Mouse (Mus musculus): Measurements from ENCODE around the gene Atxn7l3.
"Not testable (repeated sequence)": the region's sequence is repeated elsewhere in the genome, so short reads cannot be mapped to it uniquely, and the experiment has no call there.

Atxn7l3 gene

DNA sequence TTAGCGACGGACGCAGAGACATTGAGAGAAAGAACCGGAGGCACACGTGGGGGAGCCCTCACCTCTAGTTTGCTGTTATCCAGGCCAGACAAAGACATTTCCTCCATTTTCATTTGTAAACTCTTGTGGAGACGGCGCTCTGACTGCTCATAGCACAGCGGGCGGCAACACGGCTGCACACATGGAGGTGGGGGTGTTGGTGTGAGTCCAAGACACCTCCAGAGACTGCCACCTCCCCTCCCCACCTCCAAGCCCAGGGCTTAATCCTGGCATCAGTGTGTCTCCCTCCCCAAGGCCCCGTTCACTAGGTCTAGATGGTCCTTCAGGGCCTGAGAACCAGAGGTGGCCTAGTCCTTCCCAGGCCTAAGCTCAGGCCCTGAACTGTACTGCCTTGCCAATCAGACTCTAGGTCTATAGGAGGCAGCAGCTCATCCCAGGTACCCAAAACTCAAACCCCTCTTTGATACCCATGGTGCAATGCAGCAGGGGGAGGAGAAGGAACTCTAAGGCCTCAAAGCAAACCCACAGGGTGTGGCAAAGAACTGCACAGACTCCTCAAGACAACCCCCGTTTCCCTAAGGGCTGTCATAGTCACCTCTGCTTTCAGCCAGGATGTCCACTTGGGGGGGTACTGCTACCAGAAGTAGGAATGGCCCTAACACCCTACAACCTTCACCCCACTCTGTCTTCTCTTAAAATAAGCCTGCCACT is 1.4 kb downstream of the Atxn7l3 start:
- DNase-seq (ENCODE audit: low spot score), result peak; percentile 78

DNA sequence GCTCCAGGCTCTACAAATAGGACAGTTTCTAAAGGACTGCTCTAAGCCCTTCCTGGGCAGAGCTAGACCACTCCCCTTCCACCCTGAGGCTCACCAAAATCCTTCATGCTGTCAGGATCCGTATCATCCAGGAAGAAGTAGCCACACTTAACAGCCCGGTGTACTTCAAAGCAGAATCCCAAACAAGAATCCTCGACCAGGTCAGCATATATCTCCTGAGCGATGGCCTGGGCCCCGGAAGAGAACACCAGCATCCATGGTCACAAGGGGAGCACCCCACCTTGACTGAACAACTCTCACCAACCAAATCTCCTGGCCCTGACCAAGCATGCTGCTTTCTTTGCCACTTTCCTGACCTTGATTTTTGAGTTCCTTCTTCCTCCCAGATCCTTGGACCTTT is 2.0 kb downstream of the Atxn7l3 start:
- DNase-seq (ENCODE audit: low spot score), result no peak

DNA sequence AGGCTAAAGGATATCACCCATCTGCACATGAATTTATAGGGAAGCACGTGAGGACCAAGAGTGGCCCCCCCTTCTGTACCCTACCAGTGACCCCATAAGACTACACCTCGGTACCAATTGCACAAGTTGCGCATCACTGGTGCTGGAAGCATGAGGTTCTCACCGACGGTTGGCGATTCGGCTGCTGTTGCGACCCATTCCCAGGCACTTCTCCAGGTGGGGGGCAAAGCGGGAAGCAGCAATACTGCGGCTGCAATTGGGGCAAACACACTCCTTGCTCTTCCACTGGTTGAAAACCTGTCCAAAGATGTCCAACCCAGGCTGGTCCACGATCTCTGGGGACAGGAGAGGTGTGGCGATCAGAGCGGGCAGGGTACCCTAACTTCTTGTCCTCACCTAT is 2.5 kb downstream of the Atxn7l3 start:
- no peak for DNase-seq (ENCODE audit: low spot score)

DNA sequence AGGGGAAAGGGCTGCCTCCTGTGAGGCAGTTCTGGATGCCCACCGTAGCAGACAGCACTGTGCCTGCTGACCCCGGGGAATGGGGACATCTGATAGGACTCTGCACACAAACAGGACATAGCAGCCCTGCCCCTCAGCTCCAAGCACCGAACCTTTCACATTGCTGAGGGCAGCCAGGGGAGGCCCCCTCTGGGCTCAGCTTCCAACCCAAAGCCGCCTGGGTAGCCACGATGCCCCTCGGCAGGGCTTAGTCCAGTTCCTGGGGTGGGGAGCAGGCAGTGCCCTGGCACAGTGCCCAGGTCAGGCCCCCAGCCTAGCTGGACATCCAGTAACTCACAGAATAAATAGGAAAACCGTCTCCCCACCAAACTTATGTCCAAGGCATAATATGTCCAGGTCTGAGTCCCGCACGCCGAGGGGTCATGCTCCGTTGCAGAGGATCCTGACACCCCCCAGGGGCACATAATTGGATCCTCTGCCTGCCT is 5.3 kb downstream of the Atxn7l3 start:
- no peak for DNase-seq (ENCODE audit: low spot score)

DNA sequence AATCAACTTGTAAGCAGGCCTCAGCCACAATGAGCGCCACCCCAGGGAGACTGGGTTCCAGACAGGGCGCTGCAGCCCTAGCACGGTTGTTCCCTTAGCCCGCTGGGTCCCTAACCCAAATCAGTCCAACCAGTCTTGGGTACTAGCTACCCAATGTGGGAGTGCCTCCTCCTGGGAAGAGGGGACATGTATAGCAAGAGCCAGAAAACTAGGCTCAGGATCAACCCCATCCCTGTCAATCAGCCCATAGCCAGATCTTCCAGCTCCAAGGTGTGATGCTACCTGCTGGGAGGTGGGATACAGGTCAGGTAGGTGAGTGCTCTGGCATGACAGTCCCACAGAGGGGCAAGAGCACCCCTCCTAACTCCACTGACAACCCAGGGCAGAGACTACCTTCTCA is 6.3 kb downstream of the Atxn7l3 start:
- no peak for DNase-seq (ENCODE audit: low spot score)

DNA sequence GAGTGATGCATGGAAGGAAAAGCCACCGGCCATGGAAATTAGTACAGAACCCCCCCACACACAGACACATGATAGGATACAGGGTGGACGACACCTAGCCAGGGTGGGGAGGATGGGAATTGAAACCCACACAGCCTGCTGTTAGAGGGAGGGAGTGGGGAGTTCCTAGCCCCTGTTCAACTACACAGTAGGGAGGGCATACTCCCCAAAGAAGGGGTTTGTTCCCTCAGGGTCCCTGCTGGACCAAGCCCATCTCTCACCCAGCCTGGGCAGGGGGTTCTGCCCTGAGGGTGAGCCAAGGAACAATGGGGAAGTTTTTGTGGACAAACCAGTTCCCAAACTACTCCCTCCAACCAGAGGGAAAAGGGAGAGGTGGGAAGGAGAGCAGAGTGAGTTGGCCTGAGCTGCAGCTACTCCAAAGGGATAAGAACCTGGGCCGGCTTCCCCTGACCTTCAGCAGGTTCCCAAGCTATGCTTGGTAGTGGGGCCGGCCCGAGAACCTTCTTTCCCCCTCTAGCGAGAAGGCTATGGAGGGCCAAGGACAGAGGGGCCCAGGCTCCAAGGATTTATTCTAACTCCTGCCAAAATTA is 6.8 kb downstream of the Atxn7l3 start:
- no peak for DNase-seq (ENCODE audit: low spot score)

DNA sequence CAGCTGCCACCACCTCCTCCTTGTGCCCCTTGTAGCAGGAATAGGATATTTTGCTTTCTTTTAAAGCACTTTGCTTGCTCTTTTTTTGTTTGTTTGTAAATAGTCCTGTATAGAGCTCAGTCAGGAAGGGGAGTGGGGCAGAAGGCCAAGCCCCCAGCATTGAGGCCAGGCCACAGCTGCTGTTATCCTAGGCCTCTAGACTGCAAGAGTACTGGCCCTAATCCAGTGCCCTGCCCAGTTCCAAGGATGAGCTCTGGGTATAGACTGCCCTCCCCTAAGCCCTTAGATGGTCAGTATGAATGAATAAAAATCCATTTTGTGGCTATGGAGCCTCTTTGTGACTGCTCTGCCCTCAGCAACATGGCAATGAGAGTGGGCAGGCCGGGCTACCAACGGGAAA is 7.5 kb downstream of the Atxn7l3 start:
- DNase-seq (ENCODE audit: low spot score), result no peak

DNA sequence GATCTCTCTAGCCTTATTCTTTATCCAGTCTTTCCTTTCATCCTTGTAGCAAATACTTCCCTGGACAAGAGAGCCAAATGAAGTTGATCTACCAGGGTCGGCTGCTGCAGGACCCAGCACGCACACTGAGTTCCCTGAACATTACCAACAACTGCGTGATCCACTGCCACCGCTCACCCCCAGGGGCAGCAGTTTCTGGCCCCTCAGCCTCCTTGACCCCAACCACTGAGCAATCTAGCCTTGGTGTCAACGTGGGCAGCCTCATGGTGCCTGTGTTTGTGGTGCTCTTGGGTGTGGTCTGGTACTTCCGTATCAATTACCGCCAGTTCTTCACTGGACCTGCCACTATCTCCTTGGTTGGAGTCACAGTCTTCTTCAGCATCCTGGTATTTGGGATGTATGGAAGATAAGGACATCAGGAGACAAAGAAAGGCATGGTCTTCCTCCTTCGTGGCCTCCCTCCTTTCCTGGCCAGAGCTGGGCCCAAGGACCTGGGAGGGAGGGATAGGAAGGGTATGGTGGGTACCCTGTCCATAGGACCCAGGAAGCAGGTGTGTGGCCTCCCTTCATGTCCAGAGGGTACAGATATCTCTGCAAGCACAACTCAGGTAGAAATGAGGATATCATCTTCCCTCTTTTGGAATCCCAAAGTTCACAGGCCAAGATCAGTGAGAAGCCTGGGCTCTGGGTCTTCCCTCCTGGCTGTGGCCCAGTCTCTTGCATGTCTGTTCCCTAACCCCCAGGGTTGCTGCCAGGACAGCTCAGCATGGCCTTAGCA is 8.2 kb downstream of the Atxn7l3 start:
- DNase-seq (ENCODE audit: low spot score), result no peak

DNA sequence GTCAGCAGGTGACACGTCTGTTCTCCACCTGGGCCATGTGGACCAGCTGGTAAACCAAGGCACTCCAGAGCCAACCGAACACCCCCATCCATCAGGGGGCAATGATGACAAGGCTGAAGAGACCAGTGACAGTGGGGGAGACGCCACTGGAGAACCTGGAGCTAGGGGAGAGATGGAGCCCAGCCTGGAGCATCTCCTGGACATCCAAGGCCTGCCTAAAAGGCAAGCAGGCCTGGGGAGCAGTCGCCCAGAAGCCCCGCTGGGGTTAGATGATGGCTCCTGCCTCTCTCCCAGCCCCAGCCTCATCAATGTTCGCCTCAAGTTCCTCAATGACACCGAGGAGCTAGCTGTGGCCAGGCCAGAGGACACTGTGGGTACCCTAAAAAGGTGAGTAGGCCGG is 8.9 kb downstream of the Atxn7l3 start:
- DNase-seq (ENCODE audit: low spot score), result no peak

DNA sequence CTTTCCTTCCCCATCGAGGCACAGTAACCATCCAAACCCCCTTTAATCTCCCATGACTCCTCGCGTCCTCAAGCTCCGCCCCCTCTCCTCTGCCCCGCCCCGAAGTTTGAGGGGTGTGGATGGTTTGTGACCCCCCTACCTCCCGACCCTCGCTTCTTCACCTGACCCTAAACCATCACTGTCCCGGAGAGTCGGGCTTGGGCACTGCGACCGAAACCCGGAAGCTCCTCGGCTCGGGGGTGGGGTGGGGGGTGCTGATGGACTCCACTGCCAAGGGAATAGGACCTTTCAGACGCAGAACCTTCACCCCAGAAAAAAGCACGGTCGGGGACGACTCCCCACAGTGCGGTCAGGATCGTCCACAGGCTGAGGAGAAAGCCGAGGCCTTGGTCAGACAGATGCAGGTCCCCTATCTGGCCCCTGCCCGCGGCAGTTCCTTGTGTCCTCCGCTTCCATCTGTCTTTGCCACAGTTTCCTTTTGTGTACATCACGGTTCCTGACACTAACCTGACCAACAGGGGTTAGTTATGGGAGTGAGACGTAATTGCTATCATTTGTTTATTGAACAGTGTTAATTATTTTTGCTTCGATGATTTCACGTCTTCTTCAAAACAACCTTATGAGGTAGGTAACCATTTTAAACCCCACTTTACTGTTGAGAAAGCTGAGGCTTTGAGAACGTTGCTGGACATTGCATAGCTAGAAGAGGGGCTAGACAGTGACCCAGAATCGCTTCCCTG is 11.2 kb downstream of the Atxn7l3 start:
- peak; percentile 17 for DNase-seq (ENCODE audit: low spot score)

DNA sequence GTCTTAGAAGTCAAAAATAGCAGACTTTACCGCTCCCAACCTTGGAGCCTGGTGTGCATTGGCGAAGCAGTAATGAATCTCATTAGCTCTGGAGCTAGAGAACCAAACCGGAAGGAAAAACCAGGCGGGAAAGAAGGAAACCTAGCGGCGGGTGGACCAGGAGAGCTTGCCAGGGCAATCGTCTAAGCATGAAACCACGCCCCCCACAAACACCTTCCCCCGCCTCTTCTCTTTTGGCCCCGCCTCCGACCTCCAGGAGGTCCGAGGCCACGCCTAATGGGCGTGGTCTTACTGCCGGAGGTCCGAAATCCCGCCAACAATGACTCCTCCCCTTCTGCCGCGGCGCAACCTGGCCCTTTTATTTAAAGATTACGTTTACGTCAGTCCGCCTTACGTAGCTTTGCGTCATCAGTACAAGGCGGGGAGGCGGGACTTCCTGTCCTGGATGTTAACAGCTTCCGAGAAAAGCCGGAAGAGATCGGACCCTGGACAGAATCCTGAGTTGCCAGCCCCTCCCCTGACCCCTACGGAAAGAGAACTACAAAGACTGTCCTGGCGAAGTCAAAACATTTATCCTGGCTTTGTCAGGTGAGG is 11.8 kb downstream of the Atxn7l3 start, which contains the start of gene Tmub2:
Gene Tmub2, plus strand, starts transcription at position 431 of the 594 bp plus-strand sequence.
- peak; percentile 96 for DNase-seq (ENCODE audit: low spot score)

DNA sequence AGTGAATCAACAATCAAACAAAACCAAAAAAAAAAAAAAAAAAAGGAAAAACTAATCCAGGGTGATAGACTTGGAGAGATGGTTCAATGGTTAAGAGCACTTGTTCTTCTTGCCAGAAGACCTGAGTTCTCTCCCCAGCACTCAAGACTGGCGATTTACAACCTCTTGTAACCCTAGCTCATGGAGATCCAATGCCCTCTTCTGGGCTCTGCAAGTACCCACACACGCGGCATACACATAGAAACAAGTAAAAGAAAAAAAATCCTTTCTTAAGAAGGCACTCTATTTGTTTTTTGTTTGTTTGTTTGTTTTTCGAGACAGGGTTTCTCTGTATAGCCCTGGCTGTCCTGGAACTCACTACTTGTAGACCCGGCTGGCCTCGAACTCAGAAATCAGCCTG is 12.5 kb downstream of the Atxn7l3 start:
- DNase-seq (ENCODE audit: low spot score), result no peak

DNA sequence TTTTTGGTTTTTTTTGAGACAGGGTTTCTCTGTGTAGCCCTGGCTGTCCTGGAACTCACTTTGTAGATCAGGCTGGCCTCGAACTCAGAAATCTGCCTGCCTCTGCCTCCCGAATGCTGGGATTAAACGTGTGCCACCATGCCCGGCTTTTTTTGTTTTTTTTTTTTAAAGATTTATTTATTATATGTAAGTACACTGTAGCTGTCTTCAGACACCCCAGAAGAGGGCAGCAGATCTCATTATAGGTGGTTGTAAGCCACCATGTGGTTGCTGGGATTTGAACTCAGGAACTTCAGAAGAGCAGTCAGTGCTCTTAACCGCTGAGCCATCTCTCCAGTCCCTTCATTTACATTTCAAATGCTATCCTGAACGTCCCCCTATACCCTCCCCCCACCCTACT is 16.2 kb downstream of the Atxn7l3 start:
- not testable (repeated sequence) for DNase-seq (ENCODE audit: low spot score)

DNA sequence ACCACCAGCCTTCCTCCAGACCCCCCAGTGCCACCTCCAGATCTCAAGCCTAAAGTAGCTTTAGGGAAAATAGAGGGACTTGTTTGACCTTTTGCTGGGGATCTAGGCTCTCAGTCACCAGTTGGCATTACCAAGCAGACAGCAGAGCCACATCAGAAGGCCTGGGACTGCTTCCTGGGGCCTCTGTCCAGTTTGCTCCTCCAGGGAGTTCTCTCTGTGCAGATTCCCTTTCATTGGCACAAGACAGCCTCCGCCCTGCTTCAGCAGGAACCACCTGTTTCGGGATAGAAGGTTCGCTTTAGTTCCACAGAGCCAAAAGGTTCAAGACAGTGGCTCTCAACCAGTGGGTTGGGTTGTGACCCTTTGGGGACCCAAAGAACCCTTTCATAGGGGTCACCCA is 16.8 kb downstream of the Atxn7l3 start:
- no peak for DNase-seq (ENCODE audit: low spot score)

DNA sequence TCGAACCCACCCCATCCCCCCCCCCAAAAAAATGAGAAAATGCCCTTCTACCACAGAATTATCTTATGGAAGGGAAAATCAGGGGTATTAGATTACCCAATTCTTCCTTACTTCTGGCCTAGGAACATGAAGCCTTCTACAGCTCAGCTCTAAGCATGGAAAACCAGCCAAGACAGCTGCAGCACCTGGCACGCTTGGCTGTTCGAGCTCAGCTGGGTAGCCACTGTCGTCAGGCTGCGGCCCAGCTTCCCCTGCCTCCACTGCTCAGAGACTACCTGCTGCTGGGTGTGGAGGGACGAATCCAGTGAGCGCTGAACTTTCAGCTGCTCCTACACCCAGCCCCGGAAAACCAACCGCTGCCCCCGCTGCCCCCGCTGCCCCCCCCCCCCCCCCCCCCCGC is 18.7 kb downstream of the Atxn7l3 start:
- DNase-seq (ENCODE audit: low spot score), result no peak

DNA sequence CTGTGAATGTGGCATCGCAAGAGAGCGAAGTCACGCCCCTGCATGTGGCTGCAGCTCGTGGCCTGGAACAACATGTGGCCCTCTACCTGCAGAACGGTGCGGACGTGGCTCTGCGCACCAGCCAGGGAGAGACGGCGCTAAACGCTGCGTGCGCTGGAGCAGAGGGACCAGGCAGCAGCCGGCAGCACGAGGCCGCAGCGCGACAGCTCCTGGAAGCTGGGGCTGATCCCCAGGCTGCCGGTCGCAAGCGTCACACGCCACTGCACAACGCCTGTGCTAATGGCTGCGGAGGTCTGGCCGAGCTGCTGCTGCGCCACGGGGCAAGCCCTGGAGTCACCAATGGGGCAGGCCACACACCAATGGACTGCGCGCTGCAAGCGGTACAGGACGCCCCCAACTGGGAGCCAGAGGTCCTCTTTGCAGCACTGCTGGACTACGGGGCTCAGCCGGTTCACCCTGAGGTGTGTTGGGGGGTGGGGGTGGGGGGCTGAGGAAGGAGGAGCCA is 20.0 kb downstream of the Atxn7l3 start:
- DNase-seq (ENCODE audit: low spot score), result no peak

DNA sequence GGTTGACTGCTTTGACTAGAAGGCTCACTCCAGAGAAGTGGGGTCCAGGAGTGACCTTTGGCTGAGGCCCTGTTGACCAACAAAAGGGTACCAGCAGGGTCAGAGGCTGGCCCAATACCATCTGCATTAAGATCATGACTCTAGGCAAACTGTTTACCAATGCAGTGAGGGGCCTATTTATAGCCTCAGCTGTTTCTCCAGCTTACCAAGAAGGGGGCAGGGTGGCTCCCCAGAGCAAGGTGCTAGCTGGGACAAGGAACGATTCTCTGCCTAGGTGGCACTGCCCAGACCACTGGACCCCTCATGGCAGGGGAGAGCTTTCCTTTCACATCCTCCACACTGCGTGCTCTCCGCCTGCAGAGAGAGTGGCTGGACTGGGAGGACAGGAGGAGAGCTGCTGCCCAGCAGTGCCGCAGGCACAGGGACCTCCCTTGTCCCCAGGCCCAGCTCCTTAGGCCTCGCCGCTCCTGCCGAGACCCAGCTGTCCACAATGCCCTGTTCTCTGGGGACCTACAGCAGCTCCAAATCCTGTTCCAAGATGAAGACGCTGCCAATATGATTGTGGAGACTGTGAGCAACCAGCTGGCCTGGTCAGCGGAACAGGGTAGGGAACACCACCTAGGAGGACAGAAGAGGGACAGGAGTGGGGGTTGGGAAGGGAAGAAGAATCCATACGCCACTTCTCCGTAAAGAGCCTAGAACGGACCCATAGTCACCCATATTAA is 27.7 kb downstream of the Atxn7l3 start, which contains the start of gene Asb16:
Gene Asb16, plus strand, starts transcription at position 224 of the 725 bp plus-strand sequence.
- no peak for DNase-seq (ENCODE audit: low spot score)

DNA sequence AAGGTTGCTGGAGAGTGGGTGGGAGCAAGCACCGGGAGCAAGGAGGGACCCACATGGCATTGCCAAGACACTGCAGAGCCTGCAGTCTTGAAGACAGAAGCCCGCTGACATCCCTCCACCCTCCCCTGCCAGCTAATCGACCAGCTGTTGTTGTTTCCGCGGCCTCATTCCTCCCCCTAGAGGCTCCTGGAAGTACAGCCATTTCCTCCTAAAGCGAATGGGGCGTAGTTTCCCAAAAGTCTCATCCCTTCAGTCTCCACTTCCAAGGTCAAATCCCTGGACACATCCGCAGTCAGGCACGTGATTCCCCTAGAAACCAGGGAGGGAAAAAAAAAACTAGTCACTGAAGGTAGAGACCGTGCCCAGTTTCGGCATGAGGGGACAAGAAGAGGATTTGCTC is 29.0 kb downstream of the Atxn7l3 start:
- peak; percentile 39 for DNase-seq (ENCODE audit: low spot score)

DNA sequence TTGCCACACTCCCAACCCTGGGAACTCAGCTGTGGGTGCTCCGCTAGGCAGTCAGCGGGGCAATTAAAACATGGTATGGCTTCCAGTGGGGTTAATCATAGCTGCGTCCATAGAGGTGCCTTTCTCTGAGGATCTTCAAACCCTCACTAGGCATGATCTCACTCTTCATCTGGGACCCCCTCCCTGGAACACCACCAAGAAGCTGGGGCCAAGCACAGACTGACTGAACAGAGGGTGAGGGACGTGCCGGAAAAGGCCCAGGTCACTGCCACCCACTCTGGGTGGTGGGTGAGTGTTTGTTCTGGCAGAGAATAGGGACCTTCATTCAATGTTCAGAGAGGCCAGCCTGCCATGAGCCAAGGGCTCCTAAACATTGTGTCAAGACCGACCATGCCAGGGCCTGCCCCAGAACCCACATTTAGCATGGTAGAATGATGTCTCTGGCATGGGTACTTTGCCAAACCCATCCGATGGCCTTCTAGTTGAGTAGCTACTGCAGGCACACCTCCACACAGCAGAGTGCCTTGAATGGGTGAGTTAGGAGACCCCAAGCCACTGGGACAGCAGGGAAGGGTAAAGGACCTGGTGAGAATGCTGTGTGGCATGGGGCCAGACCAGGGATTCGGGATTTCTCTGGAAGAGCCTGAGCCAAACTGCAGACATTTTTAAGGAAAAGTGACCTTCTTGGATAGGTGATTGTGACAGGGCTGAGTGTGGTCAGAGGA is 29.6 kb downstream of the Atxn7l3 start:
- no peak for DNase-seq (ENCODE audit: low spot score)

DNA sequence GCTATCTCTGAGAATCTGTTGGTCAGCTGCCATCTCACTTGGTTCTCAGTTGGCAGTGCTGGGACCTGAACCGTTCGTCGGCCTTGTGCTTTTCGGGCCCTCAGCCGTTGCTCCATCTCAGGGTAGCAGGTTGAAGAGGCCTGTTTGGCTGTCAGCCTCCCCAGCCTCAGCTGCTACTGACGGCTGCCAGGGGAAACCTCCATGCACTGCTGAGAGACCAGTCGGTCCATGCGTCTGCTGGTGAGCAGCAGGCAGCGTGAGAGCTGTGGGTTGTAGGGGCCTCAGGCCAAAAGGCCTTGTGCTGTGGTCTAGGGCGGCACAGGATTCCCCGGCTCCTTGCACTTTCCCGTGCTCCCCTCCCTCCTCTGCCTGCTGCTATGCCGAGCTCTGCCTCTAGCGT is 30.6 kb downstream of the Atxn7l3 start:
- no peak for DNase-seq (ENCODE audit: low spot score)
